Mouse (Mus musculus) regulatory T cell (primary cell): ENCODE measurements around the gene Olfr543.

Experiments used
- in situ Hi-C: fragments of 300-600 bp; cut with MboI, MseI; formaldehyde crosslinking; loops from one replicate; pipeline ENCODE4 v1.15.1; 2025; ENCODE audit warnings: high pct_unique_total_duplicates

The Olfr543 gene

DNA sequence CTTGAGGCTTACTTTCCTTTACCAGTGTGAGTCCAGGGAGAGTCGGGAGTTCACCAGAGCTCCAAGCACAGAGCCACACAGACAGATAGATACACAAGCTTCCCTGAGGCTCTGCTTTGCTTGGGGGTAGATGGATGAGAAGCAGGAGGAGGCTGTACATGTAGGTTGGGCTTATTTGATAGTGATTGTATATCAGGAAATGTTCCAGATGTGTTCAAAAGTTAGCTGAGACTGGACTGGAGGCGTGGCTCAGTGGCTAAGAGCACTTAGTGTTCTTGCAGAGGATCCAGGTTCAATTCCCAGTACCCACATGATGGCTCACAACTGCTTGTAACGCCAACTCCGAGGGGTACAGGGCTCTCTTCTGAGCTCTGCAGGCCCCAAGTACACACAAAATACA is 3.1 kb downstream of the Olfr543 start:
- in situ Hi-C loops = no loop called here

DNA sequence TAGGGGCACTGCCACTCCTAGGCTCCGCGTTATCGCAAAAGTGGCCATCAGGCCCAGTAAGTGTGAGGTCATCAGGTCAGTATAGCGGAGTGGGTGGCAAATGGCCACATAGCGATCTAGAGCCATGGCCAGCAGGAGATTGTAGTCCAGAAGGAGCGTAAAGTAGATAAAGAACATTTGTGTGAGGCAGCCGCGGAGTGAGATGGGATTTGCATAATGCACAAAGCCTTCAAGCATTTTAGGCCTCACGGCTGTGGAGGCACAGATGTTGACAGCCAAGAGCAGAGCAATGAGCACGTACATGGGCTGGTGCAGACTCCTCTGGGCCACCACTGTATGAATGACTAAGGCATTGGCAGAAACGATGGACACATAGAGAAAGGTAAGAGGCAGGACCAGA is 4.1 kb downstream of the Olfr543 start:
- in situ Hi-C loops = no loop called here

DNA sequence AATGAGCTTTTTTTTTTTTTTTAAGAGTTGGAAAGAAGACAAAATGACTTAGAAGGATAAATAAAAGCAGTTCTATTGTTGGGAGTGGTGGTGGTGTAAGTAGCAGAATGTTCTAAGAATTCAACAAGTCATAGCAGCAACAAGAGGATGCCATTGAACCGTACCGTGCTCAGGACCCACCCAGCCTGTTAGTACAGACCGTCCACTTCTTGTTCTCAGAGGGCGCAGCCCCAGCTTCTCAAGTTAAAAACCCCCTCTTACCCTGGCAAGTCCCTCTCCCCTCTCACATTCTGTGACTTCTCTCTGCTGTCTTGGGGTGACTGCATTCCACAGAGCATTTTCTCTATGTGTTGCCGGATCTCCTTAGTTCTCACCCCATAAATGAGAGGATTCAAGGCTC is 4.9 kb downstream of the Olfr543 start:
- in situ Hi-C loops = no loop called here

DNA sequence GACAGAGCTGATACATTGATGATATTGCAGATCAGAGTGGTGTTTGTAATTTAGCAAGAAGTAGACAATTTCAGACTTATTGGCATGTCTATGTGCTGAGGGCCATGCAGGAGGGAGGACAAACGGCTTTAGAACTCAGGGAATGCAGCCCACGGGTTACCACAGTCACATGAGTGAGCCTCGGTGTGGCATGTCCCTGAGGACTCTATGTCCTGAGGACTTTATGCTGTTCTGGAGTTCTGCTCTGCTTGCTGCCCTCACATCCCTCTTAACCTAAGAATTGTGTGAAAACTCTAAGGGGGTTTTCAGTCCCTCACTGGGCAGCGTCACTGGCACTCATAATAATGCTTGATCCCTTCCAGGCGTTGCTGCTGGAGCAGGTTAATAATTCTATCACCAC is 8.8 kb downstream of the Olfr543 start:
- in situ Hi-C loops = no loop called here

DNA sequence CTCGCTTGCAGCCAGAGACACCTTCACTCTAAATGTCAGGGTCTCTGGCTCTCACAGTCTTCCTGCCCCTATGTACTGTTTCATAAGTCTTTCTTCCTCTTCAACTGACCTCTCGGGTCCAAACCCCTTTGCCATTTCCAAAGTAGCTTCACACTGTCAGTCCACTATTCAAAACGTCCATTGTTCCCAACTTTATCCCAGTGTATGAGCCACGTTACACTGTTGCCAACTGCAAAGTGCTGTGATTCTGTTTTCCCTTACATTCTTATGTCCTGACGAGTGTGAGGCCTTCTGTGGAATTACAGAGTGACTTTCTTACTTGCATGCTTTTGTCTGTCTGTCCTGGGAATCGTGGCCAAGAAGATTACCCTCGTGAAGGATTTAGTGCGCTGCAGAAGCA is 13.9 kb downstream of the Olfr543 start:
- in situ Hi-C loops = no loop called here

DNA sequence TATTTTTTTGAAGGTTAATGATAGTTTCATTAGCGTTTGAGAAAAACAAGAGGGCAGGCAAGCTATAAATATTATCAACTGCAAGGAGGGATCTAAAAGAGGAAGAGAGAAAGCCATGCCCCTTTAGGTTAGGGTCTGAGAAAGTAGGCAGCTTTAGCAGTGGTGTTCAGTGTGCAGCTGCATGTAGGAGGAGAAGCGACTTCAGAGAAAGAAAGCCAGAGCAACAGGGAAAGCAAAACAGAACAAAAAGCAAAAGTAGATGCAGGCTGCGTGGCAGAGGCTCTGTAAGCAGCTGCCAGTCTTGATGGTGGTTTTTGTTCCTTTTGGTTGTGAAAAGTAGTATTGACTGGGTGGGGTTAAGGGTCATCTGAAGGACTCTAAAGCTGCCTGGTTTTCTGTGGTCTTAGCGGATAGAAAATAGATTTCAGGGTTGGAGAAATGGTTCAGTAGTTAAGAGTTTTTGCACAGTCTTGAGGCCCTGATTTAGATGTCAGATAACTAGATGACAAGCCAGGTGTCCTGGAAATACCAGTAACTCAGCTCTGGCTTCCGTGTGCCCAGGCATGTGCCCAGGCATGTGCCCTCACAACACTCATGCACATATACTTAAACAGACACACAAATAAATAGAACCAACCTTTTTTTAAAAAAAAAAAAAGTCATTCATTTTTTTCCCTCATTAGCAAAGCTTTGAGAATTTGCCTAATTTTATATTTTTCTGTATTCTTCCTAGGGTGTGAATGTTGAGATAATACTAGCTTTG is 22.7 kb downstream of the Olfr543 start:
- in situ Hi-C loops = no loop called here

DNA sequence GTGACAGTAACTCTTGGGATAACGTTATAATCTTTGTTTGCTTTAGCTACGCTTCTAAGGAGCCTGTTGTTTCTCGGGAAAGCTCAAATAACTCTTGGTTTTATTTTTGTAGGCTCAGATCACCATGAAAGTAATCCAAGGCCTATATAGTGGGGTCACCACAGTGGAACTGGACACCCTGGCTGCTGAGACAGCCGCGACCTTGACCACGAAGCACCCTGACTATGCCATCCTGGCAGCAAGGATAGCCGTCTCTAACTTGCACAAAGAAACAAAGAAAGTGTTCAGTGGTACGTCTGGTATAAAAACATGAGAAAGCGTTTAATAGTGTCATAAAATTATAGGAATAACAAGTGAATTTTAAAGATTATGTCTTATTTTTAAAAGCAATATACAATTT is 35.0 kb downstream of the Olfr543 start:
- in situ Hi-C loops = no loop called here

DNA sequence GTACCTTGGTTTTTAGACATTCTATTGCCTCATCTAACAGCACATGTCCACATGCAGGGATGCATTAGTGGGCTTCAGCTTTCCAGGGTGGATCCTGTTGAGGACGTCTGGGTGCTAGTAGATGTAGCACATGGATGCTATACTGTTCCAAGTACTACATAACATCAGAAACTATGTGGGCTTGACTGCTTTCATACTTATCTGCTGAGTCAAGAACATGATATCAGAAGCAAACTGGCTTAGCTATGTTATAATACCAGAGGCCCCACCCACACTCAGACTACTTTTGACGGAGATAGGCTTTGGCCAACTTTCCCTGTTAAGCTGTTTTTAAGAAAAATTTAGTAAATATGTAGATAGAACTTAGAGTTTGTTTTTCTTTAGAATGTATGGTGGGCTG is 37.2 kb downstream of the Olfr543 start:
- in situ Hi-C loops = no loop called here

DNA sequence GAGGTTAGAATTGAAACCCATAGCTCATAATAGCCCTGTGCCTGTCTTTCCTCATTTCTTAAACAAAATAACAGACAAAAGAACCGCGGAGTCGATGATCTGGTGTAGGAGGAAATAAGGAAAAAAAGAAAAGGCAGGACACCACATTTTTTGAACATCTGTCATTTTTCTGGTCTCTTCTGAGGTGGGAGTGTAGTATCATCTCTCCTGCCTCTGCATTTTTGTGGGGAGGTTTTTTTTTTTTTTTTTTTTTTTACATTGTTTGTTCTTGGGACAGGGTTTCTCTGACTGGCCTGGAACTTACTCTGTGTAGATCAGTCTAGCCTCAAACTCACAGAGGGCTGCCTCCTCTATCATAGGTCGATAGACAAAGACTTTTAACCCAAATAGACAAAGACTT is 39.0 kb downstream of the Olfr543 start:
- in situ Hi-C loops = no loop called here

DNA sequence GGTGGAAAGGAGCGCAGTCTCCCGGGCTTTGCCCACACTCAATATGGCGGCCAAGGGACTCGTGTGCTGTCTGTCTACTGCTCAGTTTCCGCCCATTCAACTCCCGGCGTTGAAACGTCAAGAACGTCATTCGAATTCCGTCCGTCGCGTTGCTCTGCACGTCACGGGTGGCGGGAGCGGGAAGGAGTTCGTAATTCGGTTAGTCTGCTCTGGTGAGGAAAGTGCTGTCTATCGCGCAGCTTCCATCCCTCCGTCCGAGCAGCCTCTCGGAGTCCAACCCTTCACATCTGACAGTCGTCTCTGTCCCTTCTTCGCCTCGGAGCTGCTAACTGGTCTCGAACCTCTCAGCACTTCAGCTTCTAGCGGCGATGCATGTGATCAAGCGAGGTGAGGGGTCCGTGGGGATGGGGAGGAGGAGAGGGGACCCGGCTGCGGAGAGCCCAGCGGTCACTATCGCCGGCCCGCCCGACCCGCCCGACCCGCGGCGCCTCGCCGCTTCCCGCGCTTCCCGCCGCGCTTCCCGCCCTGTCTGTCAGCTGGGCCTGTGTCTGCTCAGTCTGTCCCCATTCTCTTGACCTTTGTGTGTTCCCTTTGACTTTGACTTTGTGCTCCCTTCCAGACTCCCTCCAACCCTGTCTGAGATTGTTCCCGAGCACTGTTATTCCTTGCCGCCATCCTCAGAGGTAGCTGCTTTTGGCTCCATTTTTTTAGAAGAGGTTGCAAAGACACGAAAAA is 39.7 kb downstream of the Olfr543 start, which contains the start of gene Rrm1:
Gene Rrm1, plus strand, starts transcription at position 39 of the 735 bp plus-strand sequence.
- in situ Hi-C loops = no loop called here

DNA sequence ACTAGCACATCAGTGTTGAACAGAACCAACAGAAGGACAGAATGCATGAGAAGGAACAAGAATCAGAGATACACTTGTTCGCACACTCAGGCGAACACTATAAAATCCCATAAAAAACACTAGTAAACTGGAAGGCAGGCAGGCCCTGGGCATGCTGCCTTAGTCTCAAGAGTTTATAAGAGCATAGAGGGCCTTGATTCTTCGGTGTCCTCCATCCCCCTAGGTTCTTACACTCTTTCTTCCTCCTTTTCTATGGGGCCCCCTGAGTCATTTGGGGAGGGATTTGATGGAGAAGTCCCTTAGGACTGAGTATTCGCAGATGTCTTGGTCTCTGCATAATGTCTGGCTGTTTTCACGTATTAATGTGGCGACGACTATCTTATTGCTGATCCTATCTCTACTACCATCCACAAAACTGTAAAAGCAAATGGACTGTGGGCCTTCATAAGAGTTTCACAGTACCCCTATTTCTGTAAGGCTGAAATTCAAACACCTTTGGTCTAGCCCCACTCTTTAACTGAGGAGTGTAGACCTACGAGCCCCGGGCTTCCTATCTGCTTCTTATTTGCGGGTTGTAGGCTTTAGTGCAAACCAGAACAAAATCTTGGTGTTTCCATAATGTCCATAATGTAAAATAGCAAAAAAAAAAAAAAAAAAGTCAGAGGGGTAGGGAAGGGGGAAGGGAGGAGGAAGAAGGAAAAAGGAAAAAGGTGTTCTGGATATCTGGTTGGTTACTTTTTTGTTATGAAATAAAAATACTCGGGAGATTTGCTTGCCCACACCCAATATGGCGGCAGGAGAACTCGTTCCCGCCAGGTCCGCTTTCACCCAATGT is 40.4 kb downstream of the Olfr543 start:
- in situ Hi-C loops = no loop called here

DNA sequence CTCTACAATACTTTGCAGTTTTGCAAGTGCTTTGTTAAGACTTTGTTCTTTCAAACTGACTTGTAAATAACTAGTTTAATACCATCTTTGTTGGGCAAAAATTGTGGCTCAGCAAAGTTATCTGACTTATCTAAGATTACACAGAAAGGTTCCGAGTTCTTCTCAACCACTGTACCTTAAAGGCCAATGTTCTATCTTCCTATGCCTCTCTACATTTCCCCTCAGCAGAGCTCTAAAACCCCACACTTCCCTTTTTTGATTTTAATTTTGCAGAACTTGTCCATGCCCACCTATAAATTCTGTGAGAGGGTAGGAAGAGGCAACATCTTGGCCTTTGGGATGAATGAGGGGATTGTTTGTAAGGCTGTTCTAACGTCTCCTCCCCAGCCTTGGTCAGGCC is 47.1 kb downstream of the Olfr543 start:
- in situ Hi-C loops = no loop called here
